Mouse (Mus musculus): ENCODE measurements around the gene Peak1.

Peak1 gene

GRCm38 (mm10) chr9:56304526-56304925 lies 113.3 kb downstream of the Peak1 start:
- DNase-seq, result no peak

DNA sequence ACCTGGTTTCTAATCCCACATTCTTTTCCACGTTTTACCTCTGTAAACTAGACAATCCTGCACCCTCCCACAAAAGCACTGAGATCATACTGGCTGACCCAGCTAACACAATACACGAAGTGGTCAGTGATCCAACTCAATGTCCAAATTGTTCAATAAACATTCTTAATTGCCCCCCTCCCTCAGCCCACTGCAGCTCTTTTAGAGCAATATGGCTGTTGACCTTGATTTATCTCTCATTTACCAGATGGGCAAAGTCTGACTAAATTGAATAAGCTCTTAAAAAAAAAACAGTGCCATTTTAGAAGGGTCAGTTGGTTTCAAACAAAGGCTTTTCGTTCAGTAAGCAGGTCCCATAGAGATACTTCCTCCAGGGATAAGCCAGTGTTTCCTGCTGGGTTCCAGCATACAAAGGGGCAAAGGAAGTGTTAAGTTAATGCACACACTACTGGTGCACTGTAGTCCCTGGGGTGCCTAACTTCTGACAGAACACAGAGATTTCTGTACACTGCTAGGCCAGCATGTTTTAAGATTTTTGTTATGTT lies 114.9 kb downstream of the Peak1 start:
- DNase-seq, result no peak

DNA sequence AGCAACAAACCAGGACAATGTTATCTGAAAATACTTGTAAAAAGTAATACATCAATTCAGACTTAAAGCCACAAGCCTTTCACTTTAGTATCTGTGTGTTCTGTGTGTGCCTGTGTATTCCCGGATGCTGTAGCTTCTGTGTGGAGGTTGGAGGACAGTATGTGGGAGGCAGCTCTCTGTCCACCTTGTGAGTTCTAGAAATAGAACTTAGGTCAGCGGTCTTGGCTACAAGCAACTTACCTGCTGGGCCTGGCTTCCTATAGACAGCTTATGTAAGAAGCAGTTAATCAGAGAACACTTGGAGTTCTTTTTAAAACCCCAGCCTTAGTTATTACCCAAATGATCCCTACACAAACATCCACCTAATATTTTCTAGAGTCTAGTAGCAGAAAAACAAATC lies 127.8 kb downstream of the Peak1 start:
- DNase-seq, result no peak

DNA sequence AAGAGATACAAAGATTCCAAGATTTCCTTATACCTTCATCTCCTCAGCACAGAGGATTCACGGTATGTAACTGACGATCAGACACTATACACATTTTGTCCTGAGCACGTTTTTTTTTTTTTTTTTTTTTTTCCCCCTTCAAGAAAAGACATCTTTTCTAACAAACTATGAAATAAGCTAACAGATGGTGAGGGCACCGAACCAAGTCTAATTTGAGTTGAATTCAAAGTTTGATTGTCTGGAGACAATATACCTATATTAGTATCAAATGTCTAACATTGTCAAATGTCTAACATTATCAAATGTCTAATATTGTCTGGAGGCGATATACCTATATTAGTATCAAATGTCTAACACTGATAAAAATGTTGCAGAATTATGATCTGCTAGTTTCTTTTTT lies 135.4 kb downstream of the Peak1 start:
- DNase-seq, result no peak

GRCm38 (mm10) chr9:56273576-56273975 lies 144.3 kb downstream of the Peak1 start:
- DNase-seq, result no peak

- no peak for DNase-seq
These were observed 145.6 kb downstream of the Peak1 start for GRCm38 (mm10) chr9:56272247-56272598.

DNA sequence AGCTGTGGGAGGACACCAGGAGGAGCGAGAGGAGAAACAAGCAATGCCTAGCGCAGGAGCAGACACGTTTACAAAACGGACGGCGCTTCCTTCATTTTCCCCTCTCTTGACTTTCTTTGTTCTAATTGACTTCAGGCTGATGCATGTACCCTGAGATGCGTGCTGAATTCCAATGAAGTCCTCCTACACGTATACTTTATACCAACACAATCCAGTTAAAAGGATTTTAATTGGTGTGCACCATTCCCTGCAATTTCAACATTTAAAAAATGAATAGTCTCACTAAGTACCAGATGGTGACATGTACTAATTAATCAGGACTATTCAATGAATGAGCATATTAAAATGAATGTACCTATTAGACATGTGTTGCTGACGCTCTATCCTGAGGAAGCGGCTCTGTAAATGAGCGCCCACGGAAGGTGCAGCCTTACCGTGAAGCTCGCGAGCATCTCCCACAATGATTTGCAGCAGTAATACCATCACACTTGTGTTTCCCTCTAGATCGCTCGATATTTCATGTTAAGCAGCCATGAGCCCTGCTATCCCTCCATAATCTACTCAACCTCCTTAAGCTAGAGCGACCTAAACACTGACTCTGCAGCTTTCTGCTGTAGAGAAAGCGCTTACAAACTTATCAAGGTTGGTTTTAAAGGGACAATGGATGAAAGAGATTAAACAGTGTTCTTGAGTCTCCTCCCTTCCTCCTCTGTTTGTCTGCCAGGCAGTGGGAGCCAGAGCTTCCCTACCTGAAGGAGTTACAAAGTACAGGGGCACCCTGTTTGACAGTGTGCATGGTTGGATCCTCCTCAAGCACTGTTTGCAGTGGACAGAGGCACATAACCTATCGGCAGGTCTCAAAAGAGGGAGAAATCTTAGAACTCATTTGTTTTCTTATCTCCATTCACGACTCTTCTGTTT lies 146.3 kb downstream of the Peak1 start:
- DNase-seq, result no peak

- no peak for DNase-seq
These were observed 148.8 kb downstream of the Peak1 start for GRCm38 (mm10) chr9:56269101-56269500.

DNA sequence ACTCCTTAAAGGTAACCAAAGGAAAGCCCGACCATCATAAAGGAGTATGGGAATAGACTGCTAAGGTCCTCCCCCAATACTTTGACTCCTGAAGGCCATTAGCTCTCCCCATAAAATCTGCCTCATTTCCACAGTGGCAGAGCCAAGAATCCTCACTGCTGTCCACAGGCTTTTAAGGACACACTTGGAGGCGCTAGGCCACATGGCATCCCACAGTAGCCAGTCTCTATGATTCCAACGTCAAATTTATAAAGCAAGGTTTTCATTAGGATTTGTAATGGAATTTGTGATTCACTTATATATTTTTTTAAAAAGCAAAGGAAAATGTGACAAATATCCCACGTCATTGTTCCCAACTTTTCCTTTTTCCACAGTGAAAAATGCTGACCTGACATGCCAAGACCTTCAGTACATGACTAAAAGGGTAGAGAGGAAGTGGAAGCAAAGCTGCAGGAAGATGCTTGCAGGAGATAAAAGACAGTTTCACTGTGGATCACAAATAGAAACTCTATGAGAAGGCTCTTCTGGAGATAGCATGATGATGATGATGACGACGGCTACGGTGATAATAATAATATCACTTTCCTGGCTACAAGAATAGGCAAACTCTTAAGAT lies 151.6 kb downstream of the Peak1 start:
- no peak for DNase-seq

DNA sequence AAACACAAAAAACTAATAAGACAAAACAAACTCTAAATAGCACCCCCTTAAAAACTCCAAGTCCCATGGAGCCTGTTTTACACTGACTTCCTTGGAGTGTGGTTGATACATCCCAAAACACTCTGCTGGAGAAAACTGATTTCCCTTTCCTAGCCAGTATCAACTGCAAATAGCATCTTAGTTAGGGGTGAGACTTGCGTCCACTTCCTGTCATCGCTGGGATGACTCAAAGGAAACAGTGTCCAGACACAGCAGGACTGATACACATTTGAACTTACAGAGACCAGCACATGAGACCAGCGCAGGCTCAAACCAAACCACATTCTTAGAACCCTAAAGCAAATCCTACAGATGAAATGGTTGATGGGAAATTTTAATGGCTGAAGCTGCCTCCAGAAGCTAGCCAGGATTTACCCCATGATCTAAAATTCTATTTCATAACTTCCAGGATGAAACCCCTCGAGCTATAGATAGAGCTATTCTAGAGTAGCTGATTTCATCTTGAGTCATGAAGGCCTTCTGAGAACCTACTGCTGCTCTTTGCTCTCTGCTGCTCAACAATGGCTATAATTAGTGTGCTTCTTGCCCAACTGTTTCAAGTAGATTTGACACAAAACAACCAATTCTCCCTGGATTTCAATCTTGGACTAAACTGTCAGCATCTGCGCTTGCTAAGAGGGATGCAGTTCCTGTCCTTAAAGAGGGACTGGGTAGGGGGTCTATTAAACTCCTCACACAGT lies 152.2 kb downstream of the Peak1 start:
- no peak for DNase-seq

DNA sequence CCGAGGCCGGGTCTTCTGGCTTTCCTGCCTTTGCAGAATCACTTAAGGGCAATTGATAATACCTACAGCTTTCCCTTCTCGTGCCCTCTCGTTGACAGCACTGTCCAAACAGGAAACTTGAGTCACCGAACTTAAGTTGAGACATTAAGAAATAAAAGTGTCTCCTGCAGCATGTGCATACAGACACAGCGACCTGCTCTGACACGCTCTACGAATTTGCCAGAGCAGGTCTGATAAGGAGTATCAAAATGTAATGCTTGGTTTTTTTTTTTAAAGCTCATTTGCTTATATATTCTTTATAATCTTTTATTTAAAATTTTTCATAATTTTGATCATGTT lies 152.9 kb downstream of the Peak1 start:
- DNase-seq, result no peak

DNA sequence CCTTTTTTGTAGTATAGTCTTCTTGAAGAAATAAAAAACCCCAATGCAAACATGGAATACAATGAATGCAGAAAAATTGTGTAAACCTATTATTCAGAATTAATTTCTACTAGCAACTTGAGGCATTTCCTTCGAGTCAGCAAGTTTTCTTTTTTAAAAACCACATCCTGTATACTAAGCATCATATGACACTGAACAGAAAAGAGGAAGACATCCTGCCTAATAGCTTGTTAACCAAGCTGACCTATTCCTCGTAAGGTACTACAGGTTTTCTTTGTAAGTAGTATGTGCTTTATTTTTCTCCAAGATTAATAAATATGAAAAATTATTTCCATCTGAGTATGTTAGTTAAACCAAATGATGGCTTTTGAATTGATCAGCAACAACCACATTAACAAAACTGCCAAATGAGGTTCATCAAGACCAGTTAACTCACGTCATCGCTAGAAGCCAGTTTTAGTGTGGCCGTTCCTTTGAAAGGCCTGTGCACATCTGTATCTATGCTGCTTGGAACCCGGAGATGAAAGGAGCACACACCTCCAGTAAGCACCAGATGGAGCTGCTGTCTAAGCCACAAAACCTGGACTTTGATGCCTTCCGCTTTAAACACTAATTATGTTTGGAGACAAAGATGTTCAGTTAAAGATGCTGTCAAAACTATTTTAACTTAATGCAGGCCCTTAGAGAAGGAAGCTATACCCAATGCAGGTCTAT lies 153.4 kb downstream of the Peak1 start:
- no peak for DNase-seq

DNA sequence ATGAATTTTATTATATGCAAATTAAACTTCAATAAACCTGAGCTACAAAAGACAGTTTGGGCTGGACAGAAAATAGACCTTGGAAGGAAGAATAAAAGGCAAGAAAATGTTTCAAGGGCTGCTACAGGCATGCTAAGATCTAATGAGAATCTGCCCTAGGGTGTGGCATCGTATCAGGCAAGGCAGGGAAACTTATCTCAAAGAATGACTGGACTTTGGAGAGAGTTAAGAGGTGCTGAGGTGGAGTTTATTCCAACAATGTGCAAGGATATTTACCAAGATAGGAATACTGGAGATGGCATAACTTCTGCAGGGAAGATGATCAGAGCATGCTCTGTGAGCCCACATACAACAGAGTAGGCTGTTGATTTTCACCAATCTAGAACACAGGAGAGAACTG lies 154.8 kb downstream of the Peak1 start:
- DNase-seq, result no peak

GRCm38 (mm10) chr9:56260495-56261136 lies 157.3 kb downstream of the Peak1 start:
- DNase-seq, result no peak

DNA sequence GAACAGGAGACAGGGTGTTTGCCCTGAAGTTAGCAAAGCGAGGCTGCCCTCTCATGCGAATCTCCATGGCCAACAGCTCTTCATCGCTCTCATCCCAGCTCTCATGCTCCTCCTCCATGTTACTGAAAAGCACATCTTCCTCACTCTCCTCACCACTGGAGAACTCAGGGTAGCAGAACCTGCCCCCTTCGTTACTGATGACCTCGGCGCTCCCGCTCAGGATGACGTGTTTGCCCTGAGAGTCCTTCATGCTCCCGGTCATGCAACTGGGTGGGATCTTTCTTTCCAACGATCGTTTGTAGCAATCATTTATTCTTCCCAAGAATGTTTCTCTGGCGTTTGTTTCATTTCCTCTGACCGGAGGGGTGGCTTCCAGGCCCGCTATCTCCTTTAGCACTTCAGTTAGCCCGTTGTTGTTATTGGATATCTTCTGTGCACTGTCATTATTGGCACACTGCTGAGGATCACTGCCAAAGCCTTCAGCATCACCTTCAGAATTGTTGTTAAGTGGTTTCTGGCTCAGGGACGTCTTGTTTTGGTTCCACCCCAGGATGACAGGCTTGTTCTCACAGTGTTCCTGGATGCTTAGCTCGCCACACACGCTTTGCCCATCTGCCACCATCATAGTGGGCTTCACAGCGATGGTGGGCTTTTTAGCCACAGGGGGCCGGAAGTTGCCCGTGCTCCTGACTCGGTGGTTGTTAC lies 157.9 kb downstream of the Peak1 start:
- DNase-seq, result peak; percentile 47

GRCm38 (mm10) chr9:56258261-56258790 lies 159.5 kb downstream of the Peak1 start:
- DNase-seq, result no peak

GRCm38 (mm10) chr9:56257227-56258000 lies 160.5 kb downstream of the Peak1 start:
- DNase-seq, result no peak

DNA sequence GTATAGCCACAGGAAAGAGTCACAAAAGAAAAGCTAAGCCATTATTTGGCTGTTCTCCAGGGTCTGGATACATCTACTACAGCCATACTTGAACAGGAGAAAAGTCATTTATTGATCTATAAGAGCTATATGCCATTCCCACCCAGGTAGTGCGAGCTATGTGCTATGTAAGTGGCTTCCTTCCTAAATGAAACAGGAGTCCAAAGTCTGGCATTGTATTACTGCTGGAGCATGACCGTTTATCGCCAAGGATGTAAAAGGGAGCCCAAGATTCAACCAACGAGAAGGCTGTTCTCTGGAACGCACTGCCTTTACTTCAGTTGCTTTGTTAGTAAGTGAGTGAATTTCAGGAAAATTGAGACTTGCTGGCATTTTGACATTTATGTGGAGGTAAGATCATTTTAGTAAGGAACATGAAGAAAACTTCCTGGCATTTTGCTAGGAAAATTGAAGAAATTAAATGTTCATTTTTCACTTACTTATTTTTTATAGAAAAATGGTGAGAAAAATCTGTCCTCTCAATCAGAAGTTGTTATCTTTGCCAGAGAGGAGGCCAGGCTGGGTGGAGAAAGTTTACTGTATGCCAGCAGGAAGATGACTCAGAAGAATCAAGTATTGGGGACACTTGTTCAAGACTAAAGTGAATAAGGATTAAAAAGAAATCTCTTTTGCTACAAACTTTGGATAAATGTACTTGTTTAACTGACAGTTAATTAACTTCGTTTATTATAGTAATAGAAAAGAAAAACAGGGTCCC lies 162.0 kb downstream of the Peak1 start:
- DNase-seq, result no peak

GRCm38 (mm10) chr9:56244336-56244735 lies 173.5 kb downstream of the Peak1 start:
- no peak for DNase-seq

- no peak for DNase-seq
These were observed 174.0 kb downstream of the Peak1 start for GRCm38 (mm10) chr9:56243885-56244284.
